Mouse (Mus musculus) left cerebral cortex, postnatal 36 days (tissue): ENCODE data around the gene Fbln1. TPM values are rescaled to one million over a fixed set of nuclear protein-coding genes. Genes with fewer than 3 reads are reported as not detected.

Source experiments
- DNase-seq, 2 experiments: peaks; one replicate each; pipeline ENCODE4 v3.0.0; 2021 to 2022; ENCODE audit warnings: low spot score in 2 of 2, mixed read lengths in 1 of 2
- intact Hi-C: fragments of 180-260 bp; cut with DNase I; formaldehyde crosslinking; loops from one replicate; pipeline ENCODE4 v1.15.1; 2025
- total RNA-seq, 2 experiments: library from RNA; stranded (reverse); gene quantifications; 2 replicates each; pipeline ENCODE4 v1.2.3; 2021

Fbln1 gene
- total RNA-seq, 2 experiments from 2014 or later = 9.0 to 14.4 TPM

DNA sequence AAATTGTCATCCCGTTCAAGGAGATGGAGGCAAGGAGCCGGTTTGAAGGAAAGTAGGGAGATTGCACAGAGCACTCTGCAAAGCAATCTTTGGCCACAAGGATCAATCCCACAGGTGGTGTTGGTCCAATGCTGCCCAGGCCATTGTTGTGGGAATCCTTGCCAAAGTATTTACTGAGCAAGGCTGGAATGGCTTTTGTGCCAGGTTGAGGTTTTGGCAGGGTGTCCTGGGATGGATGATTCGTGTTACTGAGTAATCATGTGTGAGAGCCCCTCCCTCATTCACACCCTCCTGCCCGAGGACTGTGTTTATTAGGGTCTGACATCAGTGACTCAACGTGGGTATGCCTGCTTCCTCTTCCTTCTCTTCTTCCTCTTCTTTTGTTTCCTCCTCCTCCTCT is 3.0 kb upstream of the Fbln1 start:
- intact Hi-C loops = no loop called here
- no peak for DNase-seq

DNA sequence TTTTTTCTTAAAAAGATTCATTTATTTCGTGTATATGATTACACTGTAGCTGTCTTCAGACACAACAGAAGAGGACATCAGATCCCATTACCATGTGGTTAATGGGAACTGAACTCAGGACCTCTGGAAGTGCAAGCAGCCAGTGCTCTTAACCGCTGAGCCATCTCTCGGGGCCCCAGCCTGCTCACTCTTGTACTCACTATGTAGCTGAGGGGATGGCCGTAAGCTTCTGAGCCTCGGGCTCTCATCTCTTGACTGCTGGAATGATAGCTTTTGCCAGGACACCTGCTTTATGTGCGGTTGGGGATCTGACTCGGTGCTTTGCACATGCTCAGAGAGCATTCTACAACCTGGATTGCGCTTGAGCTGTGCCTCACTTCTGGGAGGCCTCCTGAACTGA is 1.4 kb upstream of the Fbln1 start:
- intact Hi-C loops = no loop called here
- DNase-seq = no peak

- DNase-seq = no peak
- intact Hi-C loops = no loop called here
Observed at GRCm38 (mm10) chr15:85206703-85207075, 940 bp downstream of the Fbln1 start.

- intact Hi-C loops = no loop called here
Observed at GRCm38 (mm10) chr15:85207081-85207480, 1.3 kb downstream of the Fbln1 start.

DNA sequence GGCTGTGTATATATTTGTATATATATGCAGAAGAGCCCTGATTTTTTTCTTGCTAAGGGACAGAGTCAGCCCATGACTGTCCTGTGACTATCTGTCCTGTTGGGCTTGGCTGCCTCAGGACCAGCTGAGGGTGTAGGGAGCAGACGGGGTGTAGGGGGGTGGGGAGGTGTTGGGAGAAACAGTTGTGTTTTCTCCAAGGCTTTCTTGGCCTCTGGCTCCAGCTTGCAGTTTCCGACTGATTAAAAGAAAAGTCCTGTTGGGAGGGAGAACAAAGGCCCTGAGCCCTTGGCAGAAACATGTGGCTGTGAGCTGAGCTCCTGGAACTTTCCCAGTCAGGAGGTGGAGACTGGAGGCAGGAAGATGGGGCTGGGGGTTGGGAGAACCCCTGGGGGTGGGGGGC is 2.0 kb downstream of the Fbln1 start:
- peak in 1 of 2 experiments; percentile 29 for DNase-seq
- intact Hi-C loops = no loop called here

More at GRCm38 (mm10) chr15:85207081-85207480, 1.3 kb downstream of the Fbln1 start:
- no peak for DNase-seq

- intact Hi-C loops = no loop called here
- no peak for DNase-seq
Observed at GRCm38 (mm10) chr15:85208332-85208731, 2.6 kb downstream of the Fbln1 start.

DNA sequence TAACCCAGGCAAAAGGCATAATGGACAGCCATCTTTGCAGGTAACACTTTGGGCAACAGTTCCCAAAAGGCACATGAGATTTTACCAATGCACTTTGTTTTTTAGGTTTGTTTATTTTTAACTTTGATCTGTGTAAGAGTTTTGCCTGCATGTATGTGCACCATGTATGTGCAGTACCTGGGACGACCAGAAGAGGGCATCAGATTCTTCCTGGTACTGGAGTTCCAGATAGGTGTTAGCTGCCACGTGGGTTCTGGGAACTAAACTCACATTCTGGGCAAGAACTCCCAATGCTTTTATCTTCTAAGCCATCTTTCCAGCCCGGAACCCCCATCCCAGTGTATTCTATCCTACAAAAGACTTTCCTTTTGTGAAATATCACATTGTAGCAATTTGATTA is 3.6 kb downstream of the Fbln1 start:
- intact Hi-C loops = no loop called here
- DNase-seq = no peak

GRCm38 (mm10) chr15:85210686-85211085 is 4.9 kb downstream of the Fbln1 start:
- intact Hi-C loops = no loop called here
- DNase-seq = no peak

DNA sequence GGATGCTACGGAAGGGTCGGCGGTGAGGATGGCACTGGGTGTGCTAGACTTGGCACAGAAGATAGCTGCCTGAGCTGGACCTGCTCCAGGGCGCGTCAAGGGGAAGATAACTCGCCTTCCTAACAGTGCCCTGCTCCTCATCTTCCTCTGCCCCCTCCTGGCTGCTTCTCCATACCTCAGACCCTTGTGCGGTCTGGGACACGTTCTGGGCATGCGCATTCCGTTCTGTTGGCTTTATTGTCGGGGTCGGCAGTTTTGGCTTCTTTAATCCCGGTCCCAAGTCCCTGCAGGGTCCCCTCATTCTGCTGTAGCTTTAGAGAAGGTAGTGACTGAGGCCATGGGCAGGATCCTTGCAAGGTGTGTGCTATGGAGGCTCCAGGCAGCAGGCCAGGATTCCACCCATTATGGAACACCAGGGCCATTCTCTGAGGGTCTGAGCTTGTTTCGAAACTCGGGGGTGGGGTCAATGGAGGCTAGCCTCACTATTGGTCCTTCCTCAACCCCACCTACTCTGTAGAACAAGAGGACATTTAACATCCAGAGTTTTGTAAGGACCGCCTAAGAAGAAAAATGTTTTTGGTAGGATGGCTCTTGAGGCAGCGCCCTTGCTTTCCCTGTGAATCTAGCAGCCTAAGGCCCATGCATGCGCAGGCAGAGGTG is 5.5 kb downstream of the Fbln1 start:
- no peak for DNase-seq
- intact Hi-C loops = no loop called here

- no peak for DNase-seq
- intact Hi-C loops = no loop called here
Observed at GRCm38 (mm10) chr15:85216069-85216813, 10.5 kb downstream of the Fbln1 start.

GRCm38 (mm10) chr15:85218617-85219265 is 13.0 kb downstream of the Fbln1 start:
- intact Hi-C loops = no loop called here
- no peak for DNase-seq

GRCm38 (mm10) chr15:85220371-85220770 is 14.6 kb downstream of the Fbln1 start:
- DNase-seq = no peak
- intact Hi-C loops = no loop called here

- no peak for DNase-seq
- intact Hi-C loops = no loop called here
Observed at GRCm38 (mm10) chr15:85221115-85221854, 15.5 kb downstream of the Fbln1 start.

DNA sequence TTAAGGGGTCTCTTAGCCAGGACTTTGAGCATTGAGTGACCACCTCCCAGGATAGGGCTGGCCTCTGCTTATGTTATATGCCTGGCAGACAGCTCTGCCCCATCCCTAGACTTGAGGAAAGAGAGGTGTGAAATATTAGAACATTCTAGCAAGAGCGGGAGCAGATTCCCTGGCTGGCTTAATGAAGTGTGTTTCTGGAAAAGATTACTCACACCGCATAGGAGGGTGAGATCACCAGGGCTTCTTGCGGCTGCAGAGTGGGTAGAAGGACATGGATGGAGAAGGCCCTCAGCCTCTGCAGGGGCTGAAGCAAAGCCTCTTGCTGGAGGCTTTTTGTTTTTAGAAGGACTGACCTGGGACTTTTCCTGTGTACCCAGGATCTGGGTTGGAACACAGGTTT is 19.9 kb downstream of the Fbln1 start:
- intact Hi-C loops = no loop called here
- DNase-seq = no peak

DNA sequence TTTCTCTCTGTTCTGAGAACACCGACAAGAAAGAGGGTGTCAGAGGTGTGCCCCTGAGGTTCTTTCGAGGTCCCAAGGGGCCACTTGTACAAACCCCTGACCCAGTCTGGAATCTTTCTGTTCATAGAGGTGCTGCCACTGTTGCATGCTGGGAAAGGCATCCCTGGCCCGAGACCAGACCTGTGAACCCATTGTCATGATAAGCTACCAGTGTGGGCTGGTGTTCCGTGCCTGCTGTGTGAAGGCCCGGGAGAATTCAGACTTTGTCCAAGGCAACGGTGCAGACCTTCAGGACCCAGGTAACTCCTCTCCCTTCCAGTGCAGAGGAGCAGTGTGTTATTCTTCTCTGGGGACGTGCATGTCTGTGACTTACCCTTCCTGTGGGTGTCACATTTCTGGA is 21.1 kb downstream of the Fbln1 start:
- intact Hi-C loops = no loop called here

DNA sequence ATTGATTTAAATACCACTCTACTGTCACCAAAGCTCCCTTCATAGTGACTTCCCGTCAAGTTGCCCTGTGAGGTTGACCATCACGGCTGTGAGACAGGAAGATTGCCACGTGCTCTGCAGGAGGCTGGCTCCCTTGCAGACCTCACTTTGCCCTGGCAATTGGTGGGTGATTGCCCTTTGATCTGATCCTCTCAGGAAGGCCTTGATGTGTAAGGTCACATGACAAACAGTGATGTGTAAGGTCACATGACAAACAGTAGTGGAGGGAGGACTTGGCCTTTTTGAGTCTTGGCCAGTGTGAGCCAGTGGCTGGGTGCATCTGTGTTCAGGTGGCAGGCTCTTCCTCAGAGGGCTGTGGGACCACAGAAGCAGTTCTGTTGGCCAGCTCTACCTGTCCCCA is 22.8 kb downstream of the Fbln1 start:
- DNase-seq = no peak
- intact Hi-C loops = no loop called here

More for the DNA sequence above, 21.1 kb downstream of the Fbln1 start:
- DNase-seq = no peak

DNA sequence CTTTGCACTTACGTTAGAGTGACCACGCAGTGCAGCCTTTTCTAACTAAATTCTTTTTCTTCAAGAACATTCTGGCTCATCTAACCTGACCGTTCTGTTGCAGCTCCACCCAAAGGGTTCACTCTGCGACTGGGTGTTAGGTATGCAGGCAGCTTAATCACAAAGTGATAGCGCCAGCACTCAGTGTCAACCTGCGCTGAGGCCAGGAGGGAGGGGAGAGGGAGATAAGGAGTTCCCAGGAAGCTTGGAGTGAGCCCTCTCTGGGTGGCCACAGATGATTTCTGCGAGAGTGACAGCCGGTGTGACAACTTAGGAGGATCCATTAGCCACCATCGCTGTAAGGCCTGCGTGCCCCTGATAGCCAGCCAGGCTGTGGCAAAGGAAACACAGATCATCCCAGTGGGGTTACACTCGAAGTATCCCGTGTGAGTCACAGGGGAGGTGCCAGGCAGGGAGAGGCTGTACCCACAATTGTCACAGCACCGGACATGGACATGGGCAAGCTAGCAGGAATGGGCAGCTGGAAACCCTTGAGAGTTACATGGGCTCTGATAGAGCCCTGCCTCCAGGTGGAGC is 24.3 kb downstream of the Fbln1 start:
- no peak for DNase-seq
- intact Hi-C loops = loop anchor here (5.0 kb wide), 1 partner anchor 78 kb away; no protein-coding TSS in a partner anchor

- DNase-seq = no peak
- intact Hi-C loops = loop anchor here (5.0 kb wide), 1 partner anchor 78 kb away; no protein-coding TSS in a partner anchor
Observed at GRCm38 (mm10) chr15:85230613-85231012, 24.9 kb downstream of the Fbln1 start.

DNA sequence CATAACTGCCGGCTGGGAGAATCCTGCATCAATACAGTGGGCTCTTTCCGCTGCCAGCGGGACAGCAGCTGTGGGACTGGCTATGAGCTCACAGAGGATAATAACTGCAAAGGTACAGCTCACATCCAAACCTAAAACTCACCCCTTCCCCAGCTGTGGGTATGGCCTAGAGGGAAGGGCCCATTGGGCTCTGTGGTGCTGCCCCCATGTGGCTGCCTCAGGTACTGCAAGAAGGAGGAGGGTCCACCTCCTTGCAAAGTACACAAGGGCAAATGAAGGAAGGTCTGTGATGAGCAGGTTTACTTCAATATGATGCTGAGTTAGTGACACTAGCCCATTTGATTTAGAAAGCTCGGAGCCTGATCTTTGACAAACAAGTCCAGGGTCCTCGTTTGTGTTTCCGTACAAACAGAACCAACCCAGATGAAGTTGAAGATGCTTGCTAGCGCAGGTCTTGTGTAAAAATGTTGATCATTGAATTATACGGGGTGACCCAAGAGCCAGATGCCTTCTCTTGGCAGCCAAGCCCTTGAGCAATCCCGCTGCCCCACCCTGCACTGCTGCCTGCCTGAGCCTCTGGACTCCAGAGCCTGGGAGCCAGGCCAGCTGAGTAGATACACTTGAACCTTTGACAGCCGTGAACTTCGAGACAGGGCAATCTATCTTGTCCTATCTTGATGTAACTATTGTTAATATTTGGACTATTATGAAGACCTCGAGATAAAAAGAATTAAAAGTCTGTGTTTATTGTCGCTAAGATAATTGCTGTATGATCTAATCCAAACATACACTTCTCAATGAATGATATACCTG is 25.9 kb downstream of the Fbln1 start:
- DNase-seq = no peak
- intact Hi-C loops = loop anchor here (5.0 kb wide), 1 partner anchor 79 kb away; no protein-coding TSS in a partner anchor
